Mouse (Mus musculus) gastrocnemius, postnatal 36 days (tissue): ENCODE measurements at regions not wholly inside any gene's neighbourhood (a gene's known extent, or its start where the extent isn't known, plus 50 kb on each side); places are given as distances from the start of the nearest gene placed in this dataset.

Experiments
- DNase-seq, 2 experiments: peaks; one replicate each; pipeline ENCODE4 v3.0.0; 2022
- intact Hi-C: fragments of 180-260 bp; cut with DNase I; formaldehyde crosslinking; loops from one replicate; pipeline ENCODE4 v1.15.1; 2025

DNA sequence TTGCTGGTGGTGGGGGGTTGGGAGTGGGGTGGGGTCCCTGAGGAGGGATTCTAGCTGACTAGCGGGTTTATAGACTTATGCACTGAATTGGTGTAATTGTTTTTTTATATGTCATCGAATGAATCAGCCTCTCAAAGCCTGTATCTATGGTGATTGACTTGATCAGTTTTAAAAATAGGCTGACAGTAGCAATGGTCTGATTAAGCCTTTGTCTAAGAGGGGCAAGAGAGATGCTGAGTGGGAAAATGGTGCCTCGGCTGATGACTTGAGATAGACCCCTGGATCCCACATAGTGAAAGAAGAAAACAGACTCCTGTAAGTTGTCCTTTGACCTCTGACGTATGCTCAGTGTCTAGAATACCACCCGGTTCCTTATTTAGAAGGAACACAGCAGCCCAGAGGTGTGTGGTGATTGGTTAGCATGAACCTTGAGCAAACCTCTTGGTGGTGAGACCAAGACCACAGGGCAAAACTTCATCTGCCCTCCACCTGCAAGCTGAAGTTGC lies 312.7 kb upstream of the Klf3 start:
- no peak for DNase-seq
- intact Hi-C loops, result no loop called here

DNA sequence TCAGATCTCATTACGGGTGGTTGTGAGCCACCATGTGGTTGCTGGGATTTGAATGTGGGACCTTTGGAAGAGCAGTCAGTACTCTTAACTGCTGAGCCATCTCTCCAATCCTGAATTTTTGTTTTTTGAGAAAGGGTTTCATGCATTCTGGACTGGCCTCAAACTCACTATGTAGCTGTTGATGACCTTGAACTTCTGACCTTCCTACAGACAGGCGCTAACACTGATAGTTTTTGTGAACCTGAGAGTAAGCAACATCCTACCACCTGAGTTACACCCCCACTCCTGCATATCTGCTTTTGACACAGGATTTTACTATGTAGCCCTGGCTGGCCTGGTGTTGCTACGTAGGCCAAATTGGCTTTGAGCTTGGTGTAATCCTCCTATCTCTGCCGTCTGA lies 308.8 kb upstream of the Klf3 start:
- intact Hi-C loops, result no loop called here
- DNase-seq, result no peak

DNA sequence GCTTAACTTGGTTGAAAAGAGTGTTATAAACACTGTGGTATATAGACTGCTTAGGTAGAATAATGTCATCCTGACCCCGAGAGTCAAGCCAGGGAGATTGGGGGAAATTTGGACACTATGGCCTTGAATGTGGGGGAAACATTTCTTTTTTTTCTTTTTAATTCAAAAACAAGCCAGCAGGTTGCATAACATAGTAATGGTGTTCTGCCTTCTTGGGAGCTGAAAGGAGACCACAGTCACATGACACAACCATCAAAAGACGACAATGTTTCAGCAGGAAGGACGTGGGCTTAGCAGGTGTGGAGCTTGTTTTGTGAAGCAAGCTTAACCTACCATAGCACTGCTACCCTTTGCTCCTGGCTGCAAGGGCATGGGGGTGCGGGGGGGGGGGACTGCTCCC lies 306.3 kb upstream of the Klf3 start:
- DNase-seq, result no peak
- intact Hi-C loops, result no loop called here

DNA sequence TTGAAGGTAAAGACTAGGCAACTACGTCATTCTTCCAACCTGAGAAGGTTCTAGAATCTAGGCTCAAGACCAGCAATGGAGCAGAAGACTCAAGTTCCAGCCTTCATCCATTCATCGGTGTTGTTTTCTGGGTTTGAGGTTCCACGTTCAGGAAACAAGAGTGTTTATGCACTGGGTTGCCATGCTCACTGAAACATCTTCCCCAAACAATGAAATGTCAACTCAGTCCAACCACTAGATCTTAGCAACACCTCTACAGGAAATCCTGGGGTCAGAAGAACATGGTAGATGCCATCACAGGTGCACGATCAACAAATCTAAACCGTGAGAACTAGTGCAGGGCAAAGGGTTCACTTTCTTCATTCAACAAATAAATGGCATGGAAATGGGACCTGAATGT lies 304.8 kb upstream of the Klf3 start:
- DNase-seq, result no peak
- intact Hi-C loops, result no loop called here

DNA sequence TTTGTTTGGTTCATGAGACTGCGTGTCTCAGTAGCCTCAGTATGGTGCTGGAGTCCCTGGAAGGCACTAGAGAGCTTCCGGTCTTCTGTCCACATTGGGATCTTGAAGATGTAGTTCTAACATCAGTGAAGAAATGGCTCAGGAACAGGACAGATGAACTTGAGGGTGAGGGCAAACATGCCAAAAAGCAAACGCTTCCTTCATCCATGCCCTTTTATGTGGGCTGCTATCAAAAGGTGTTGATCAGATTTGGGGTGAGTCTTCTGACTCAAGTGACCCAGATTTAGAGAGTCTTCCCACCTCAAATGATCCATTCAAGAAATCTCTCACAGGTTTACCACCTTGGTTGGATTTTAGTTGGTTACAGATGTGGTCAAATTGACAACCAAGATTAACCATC lies 304.1 kb upstream of the Klf3 start:
- DNase-seq, result no peak
- intact Hi-C loops, result no loop called here

DNA sequence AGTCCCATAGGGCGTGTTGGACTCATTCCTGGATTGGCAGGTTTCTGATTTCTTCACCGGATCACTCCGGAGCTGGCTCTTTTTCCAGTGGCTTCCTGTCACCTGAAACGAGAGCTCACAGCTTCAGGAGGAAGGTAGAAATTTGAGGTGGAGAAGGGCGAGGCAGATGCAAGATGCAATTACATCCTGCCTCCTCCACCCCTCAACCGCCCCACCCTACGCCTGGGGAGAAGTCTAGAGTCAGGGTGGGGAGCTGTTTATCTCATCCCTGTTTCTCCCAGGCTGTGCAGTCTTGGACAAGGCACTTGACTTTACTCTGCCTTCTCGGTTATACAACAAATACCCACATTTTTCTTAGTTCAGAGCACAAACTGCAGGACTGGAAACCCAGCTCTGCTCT lies 302.8 kb upstream of the Klf3 start:
- intact Hi-C loops, result no loop called here
- no peak for DNase-seq

DNA sequence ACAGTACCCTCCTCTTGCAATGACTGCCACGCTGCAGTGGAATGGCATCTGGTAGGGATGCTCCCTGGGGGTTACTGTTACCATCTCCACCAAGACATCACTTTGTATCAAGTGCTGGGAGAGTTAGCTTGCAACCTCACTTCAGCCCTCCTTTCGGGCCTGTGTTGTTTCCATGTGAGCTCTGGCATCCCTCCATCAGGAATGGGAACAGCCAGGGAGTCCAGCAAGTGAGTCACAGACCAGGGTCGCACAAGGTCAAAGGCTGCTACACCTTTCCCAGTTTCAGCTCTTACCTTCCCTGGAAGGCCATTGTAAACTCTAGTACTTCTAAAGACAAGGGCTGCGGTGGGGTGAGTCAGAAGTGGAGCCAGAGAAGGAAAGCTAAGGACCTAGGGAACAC lies 302.3 kb upstream of the Klf3 start:
- DNase-seq, result peak; percentile 31 to 52
- intact Hi-C loops, result no loop called here

DNA sequence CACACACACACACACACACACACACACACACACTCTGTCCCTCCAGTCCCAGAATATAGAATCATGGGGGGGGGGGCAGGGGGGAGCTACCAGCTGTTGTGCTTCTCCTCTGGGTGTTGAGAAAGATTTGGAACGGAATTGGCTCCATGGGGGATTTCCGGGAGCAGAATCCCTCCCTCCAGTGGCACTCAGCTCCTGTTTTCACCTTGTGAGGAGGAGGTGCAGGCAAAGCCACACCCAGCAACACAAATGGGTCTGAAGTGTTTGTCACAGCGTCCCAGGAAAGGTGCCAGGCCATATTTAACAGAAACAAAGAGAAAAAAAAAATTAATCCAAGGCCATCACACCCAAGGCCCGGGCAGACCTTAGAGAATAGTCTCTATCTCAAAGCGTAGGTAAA lies 301.4 kb upstream of the Klf3 start:
- no peak for DNase-seq
- intact Hi-C loops, result no loop called here

DNA sequence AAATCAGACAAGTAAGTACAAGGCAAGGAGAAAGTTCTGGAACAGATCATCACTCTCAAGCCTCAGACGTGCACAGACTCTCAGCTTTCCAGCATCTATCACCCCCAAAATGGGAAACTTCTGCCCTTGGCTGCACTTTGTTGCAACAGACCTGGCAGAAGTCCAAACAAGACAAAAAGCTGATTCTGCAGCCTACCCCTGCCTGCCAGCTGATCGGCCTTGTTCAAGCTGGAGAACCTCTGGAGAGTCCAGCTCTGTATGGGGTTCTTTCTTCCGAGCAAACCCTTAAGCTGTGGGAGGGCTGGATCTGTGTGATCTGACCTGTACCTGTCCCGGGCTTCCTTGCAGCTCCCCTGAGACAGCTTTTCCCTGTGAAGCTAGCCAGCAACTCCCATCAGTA lies 299.7 kb upstream of the Klf3 start:
- DNase-seq, result peak; percentile 35 to 44
- intact Hi-C loops, result no loop called here

DNA sequence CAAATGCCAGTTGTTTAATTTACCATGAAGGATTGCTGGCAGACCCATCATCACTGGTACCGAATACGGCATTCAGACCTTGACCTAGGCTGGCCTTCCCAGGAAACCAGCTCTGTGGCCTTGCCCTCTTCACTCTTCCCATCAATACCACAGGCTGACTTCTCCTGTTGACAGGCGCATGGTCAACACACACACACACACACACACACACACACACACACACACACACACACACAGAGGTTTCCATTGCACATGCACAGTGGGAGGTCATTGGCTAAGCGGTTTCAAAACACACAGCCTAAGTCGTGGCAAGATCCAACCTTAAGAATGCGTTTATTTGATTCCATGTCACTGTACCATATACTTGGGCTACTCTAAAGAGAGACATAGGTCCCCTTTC lies 298.7 kb upstream of the Klf3 start:
- no peak for DNase-seq
- intact Hi-C loops, result no loop called here

DNA sequence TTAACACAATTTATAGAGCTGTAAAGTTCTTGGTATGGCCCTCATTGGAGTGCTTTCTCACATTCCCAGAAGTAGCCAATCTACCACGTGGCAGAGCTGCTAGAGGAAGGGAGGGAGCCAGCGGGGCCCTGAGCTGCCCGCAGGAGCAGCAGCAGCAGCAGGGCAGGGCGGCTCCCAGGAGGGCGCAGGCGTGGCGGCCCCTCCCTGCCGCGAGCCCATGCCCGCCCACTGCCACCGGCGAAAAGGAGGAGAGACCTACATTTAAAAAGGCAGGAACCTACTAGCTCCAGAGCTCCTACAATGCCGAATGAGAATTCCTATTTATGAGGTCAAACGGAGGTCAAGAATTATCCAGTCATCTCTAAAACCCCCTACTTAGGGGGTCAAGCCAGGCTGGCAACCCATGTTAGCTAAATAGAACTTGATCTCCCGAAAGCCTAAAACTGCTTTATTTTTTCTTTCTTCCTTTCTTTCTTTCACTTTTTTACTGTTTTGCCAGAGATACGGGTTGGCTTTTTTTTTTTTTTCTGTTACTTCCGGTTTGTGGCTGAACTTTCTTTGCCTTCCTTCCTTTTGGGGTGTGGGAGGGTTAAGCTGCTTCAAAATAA lies 297.9 kb upstream of the Klf3 start:
- intact Hi-C loops, result loop anchor here (5.0 kb wide), 1 partner anchor 123 kb away; no protein-coding TSS in a partner anchor
- DNase-seq, result peak; percentile 37 to 42

DNA sequence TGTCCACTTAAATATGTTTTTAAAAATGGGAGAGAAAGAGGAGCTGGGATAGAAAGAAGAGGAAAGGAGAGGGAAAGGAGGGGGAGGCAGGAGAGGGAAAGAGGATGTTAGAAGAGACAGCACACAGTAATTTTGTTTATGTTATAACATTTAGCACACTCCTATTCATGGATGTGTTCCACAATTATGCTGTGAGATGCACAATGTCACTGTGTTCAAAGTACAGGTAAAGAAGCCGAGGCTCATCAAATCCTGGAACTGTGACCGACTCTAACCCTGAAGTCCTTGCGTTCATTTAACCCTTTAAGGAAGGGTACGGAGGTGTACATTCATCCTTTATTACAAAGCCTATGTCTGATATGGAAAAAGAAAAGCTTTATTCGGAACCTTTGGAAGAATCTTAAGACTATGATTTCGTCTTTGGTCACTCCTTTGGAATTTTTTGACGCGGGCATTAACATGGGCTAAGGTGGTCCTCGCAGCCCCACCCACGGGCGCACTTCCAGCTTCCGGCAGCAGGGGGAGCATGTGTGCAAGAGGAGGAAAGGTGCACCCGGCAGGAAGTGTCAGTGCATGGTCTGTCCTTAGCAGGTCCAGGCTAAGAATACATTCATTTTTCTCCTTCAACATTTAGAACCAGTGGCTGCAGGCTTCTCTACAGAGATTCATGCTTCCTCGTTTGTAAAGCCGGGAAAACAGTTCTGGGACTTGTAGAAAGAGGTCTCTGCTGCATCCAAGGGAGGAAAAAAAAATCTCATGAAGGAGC lies 297.2 kb upstream of the Klf3 start:
- intact Hi-C loops, result loop anchor here (2.0 to 5.0 kb wide), 2 partner anchors 124 to 307 kb away; no protein-coding TSS in a partner anchor
- DNase-seq, result peak; percentile 77 to 79

DNA sequence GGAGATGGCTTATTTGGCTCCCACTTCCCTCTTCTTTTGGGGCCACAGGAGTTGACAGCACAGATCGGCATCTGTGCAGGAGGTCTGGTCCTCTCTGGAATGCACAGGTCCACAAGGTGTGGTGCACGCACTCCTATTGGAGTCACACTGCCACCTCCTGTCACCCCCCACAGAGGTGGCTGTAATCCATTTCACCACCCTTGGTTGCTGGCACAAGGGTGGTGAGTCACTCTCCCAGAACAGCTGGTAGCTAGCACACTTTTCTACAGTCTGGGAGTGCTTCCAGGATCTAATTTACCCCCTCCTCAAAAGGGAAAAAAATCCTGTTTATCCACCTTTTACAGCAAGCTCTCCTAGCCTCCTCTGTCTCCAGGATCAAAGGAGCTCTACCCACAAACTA lies 294.6 kb upstream of the Klf3 start:
- intact Hi-C loops, result loop anchor here (5.0 kb wide), 1 partner anchor 126 kb away; no protein-coding TSS in a partner anchor
- no peak for DNase-seq

DNA sequence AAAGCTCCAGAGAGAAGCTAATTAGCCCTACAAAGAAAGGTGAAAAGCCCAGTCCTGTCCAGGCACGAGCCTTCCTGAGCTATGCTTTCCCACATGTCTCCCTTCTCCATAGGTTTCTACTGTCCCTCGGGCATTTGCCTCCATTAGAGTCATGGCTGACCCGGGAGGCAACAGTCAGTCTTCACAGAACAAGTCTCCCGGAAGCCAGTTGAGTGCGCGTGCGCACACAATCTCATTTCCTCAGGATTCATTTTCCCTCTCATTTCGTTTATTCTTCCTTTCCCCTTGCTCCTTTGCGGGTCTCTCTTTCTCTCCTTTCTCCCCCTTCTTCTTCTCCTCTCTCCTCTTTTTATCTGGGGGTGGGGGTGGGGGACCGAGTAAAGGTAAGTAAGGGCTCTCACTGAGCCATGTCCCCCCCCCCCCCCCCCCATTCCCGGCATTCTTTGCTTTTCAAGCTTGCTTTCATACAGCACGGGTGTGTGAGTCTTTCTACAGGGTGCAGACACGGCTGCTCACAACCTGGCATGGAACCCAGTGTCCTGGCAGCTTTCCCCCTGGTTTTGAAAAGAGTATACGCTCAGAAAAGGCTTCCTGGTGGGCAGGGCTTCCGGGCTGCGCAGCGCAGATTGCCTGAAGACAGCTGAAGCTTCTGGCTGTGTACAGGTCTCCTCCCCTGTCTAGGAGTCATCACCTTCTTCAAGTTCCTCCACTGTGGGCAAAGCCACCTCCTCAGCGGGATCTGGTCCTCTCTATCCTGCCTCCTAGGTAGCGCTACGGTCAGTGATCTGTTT lies 289.8 kb upstream of the Klf3 start:
- no peak for DNase-seq
- intact Hi-C loops, result no loop called here

DNA sequence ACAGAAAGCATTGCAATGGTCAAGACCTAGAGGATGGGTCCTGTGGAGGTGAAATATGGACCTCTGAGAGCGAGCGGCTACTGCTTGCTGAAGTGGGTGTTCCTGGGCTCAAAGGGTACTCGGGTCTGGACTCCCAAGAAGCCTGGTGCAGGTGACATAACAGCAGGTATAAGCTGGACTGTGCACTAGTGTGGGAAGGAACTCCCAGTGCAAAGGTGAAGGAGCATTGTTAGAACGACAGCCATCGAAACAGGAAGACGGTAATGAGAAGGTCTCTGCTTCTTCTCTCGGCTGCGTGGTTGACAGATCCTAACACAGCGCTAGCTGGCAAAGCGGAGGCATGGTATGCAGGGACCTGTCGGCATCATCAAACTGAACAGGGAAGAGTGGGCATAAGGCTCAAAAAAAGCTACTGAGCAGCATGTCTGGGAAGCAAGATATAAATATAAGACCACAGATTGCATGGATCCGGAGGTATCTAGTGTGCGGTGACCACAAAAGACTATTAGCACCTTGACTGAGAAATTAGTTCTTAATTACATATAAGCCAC lies 287.0 kb upstream of the Klf3 start:
- intact Hi-C loops, result no loop called here
- DNase-seq, result no peak

DNA sequence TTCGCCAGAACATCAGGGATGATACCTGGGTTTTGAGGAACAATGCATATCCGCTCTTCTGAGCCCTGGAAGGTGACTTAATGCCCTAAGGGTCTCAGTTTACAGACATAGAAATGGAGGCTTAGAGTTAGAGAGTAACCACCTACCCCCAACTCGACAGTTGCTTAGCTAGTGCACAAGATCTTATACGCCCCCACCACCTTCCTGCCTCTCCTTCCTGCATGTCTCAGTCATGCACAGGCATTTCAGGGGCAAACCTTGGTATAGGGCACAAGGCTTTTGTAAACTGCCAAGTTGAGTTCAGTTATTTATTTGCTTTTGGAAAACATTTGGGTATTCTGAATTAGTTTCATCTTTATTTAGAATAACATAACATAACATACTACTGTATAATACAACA lies 285.9 kb upstream of the Klf3 start:
- intact Hi-C loops, result no loop called here
- DNase-seq, result no peak

DNA sequence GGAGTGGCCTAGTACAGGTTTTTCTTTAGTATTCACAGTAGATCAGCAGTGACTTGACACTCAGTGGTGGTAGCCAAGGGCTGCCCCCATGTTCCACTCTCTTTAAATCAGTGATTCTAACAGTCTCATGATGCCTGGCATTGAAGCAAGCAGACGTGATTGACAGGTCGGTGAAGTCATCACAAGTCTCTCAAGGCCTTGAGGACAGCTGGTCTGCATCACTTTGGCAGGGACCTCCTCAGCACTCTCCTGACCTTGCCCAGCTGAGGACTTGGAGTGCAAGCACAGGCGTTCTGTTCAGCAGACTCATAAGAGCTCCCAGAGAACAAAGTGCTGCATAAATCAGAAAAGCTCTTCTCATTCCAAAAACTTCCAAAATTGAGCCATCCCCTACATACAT lies 285.4 kb upstream of the Klf3 start:
- DNase-seq, result no peak

DNA sequence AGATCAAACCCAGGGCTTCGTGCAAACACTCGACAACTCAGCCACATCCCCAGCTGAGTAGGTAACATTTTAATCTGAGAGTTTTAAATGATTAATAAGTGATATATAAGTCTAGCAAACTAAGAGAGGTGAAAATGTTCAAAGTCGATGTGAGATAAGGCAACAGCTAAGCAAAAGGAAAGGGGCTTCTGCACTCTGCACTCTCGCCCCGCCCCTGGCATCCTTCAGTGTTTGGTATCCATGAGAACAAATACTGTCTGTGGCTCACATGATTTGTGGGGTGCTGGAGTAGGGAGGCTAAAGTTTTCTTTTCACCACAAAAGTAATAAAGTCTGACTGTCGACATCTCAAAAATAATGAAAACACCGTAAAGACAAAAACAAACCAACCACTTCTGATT lies 284.2 kb upstream of the Klf3 start:
- intact Hi-C loops, result no loop called here
- no peak for DNase-seq

More for the DNA sequence above, 285.4 kb upstream of the Klf3 start:
- intact Hi-C loops, result no loop called here

DNA sequence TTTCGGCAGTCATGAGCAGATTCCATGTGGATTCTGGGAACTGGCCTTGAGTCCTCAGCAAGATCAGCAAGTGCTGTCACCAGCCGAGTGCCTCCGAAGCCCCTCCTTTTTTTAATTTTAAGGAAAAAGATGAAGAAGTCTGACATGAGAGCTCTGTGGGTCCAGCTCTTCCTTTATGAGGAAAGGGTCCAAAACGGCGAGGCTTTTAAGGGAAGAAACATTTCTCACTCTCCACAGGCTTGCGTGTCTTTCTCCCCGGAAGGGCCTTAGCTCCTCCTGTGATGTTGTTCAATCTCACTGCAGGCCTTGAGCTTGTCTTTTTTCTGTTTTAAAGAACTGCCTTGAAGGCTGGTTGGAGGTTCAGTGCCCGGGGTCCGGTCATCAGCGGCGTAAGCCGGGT lies 283.5 kb upstream of the Klf3 start:
- no peak for DNase-seq
- intact Hi-C loops, result loop anchor here (10.0 kb wide), 1 partner anchor 705 kb away; the partner anchor contains the start of gene 0610040J01Rik

DNA sequence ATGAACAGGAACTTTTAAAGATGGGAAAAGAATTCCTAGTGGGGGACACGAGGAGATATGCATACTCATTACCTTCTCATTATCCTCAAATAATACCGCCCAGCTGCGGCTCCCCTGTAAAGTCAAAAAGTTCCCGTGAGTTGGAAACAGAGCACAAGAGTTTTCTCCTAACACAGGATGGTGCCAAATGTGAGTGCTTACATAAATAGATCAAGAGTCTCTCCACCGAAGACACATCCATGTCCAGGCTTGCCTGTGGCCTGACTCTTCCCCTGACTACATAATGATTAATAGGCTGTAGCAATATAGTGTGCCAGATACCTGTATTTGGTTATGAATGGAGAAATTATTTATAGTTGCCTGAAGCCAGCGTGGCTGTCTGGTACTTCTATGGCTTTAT lies 281.8 kb upstream of the Klf3 start:
- DNase-seq, result no peak
- intact Hi-C loops, result loop anchor here (10.0 kb wide), 1 partner anchor 707 kb away; the partner anchor contains the start of gene 0610040J01Rik

DNA sequence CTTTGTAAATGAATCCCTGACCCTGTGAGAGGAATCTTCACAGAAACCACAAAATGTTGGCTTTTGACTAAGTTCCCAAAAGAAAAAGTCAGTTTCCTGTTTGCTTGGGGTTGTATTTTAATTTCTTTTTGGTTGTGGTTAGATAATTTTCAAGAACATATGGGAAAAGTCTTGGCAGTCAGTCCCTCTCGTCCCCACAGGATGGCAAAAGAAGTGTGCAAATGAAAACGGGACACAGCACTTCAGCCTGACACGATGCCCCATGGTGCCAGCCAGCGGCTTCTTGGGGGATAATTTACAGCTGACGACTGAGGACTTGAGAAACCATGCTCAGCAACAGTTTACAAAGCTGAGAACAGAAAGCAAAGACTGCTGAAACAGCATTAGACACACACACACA lies 281.2 kb upstream of the Klf3 start:
- intact Hi-C loops, result loop anchor here (10.0 kb wide), 1 partner anchor 707 kb away; the partner anchor contains the start of gene 0610040J01Rik
- no peak for DNase-seq
